Mouse (Mus musculus): ENCODE data around the gene Ncln. TPM values are rescaled to one million over a fixed set of nuclear protein-coding genes. Genes with fewer than 3 reads are reported as not detected.

Gene Ncln
- total and polyA plus RNA-seq, 2 experiments from 2014 or later: 58.1 to 83.0 TPM

GRCm38 (mm10) chr10:81465265-81465645, 30.9 kb downstream of the Ncln start:
- DNase-seq (ENCODE audit: low spot score) (no peak), ATAC-seq (ENCODE audit: low FRiP score) (peak; percentile 12; the same call in 1 of the 2 replicates)
- no peak overlapping the region for H3K4me2 ChIP-seq (ENCODE audit: low read depth, low read length, poor library complexity, severe bottlenecking)
- H3K27me3 ChIP-seq (ENCODE audit: insufficient read depth, low read length): 0 out of 2 replicates have a peak, but pooled peaks cover 2% of the 10 kb centered on the region
- no peaks in the 10 kb centered on the region for H3K9me3 ChIP-seq (ENCODE audit: low read length)
- WGBS: 14% methylated on average over 4 of the region's 5 CpGs
- H3K9ac ChIP-seq (replicated peaks; ENCODE audit: low read length, poor library complexity, severe bottlenecking): no peak overlapping the region
- H3K4me1 ChIP-seq (ENCODE audit: insufficient read depth, low read length): no peaks in the 10 kb centered on the region
- no peak for TF ChIP-seq CTCF (IDR thresholded peaks at IDR 0.05)
- peaks cover 50% of the 10 kb centered on the region for H3K36me3 ChIP-seq (ENCODE audit: insufficient read depth, low read length)
- no peak overlapping the region for H3K4me3 ChIP-seq (ENCODE audit: low read depth, low read length)
- no peak overlapping the region for H3K27ac ChIP-seq (ENCODE audit: low read depth, low read length)

GRCm38 (mm10) chr10:81464405-81465264, 31.6 kb downstream of the Ncln start:
- no peak overlapping the region for H3K27ac ChIP-seq (ENCODE audit: low read depth, low read length)
- no peak overlapping the region; the same call in 1 of the 2 replicates for H3K9ac ChIP-seq (replicated peaks; ENCODE audit: low read length, poor library complexity, severe bottlenecking)
- H3K9me3 ChIP-seq (ENCODE audit: low read length): no peaks in the 10 kb centered on the region
- peak; percentile 31 for DNase-seq (ENCODE audit: low spot score)
- no peaks in the 10 kb centered on the region for H3K4me1 ChIP-seq (ENCODE audit: insufficient read depth, low read length)
- peak overlapping the region; percentile 0; the same call in 1 of the 2 replicates for H3K4me2 ChIP-seq (ENCODE audit: low read depth, low read length, poor library complexity, severe bottlenecking)
- TF ChIP-seq CTCF (IDR thresholded peaks at IDR 0.05): no peak
- peak; percentile 39 for ATAC-seq (ENCODE audit: low FRiP score)
- 6% methylated on average over 33 of the region's 33 CpGs for WGBS
- H3K4me3 ChIP-seq (ENCODE audit: low read depth, low read length): no peak overlapping the region
- peaks cover 49% of the 10 kb centered on the region for H3K36me3 ChIP-seq (ENCODE audit: insufficient read depth, low read length)
- 0 out of 2 replicates have a peak, but pooled peaks cover 2% of the 10 kb centered on the region for H3K27me3 ChIP-seq (ENCODE audit: insufficient read depth, low read length)

- H3K27ac ChIP-seq (ENCODE audit: low read depth, low read length): no peak overlapping the region
- no peak for TF ChIP-seq CTCF (IDR thresholded peaks at IDR 0.05)
- DNase-seq (ENCODE audit: low spot score): no peak
- H3K9me3 ChIP-seq (ENCODE audit: low read length): no peaks in the 10 kb centered on the region
- no peak overlapping the region for H3K4me2 ChIP-seq (ENCODE audit: low read depth, low read length, poor library complexity, severe bottlenecking)
- H3K27me3 ChIP-seq (ENCODE audit: insufficient read depth, low read length): 0 out of 2 replicates have a peak, but pooled peaks cover 2% of the 10 kb centered on the region
- no peaks in the 10 kb centered on the region for H3K4me1 ChIP-seq (ENCODE audit: insufficient read depth, low read length)
- H3K36me3 ChIP-seq (ENCODE audit: insufficient read depth, low read length): peaks cover 38% of the 10 kb centered on the region
- no peak overlapping the region for H3K4me3 ChIP-seq (ENCODE audit: low read depth, low read length)
- H3K9ac ChIP-seq (replicated peaks; ENCODE audit: low read length, poor library complexity, severe bottlenecking): no peak overlapping the region
- WGBS: 72% methylated on average over 4 of the region's 4 CpGs
- ATAC-seq (ENCODE audit: low FRiP score): no peak
Observed at GRCm38 (mm10) chr10:81463531-81463930, 32.7 kb downstream of the Ncln start.

- ATAC-seq (ENCODE audit: low FRiP score): no peak
- Histone ChIP-seq H3K9ac (replicated peaks; ENCODE audit: low read length, poor library complexity, severe bottlenecking) (no peak overlapping the region), H3K4me2 (ENCODE audit: low read depth, low read length, poor library complexity, severe bottlenecking) (no peak overlapping the region), H3K36me3 (ENCODE audit: insufficient read depth, low read length) (peaks cover 33% of the 10 kb centered on the region), H3K4me3 (ENCODE audit: low read depth, low read length) (no peak overlapping the region), H3K4me1 (ENCODE audit: insufficient read depth, low read length) (no peaks in the 10 kb centered on the region), H3K27ac (ENCODE audit: low read depth, low read length) (no peak overlapping the region), H3K27me3 (ENCODE audit: insufficient read depth, low read length) (0 out of 2 replicates have a peak, but pooled peaks cover 2% of the 10 kb centered on the region), H3K9me3 (ENCODE audit: low read length) (no peaks in the 10 kb centered on the region)
- no peak for TF ChIP-seq CTCF (IDR thresholded peaks at IDR 0.05)
- no peak for DNase-seq (ENCODE audit: low spot score)
- 83% methylated on average over 7 of the region's 7 CpGs for WGBS
Observed at GRCm38 (mm10) chr10:81462917-81463316, 33.3 kb downstream of the Ncln start.

- peaks cover 29% of the 10 kb centered on the region for H3K36me3 ChIP-seq (ENCODE audit: insufficient read depth, low read length)
- H3K9ac ChIP-seq (replicated peaks; ENCODE audit: low read length, poor library complexity, severe bottlenecking): no peak overlapping the region
- no peaks in the 10 kb centered on the region for H3K9me3 ChIP-seq (ENCODE audit: low read length)
- no peak overlapping the region for H3K4me2 ChIP-seq (ENCODE audit: low read depth, low read length, poor library complexity, severe bottlenecking)
- DNase-seq (ENCODE audit: low spot score) (no peak), ATAC-seq (ENCODE audit: low FRiP score) (no peak)
- WGBS: 49% methylated on average over 7 of the region's 7 CpGs
- no peak overlapping the region for H3K27ac ChIP-seq (ENCODE audit: low read depth, low read length)
- H3K27me3 ChIP-seq (ENCODE audit: insufficient read depth, low read length): 0 out of 2 replicates have a peak, but pooled peaks cover 2% of the 10 kb centered on the region
- H3K4me3 ChIP-seq (ENCODE audit: low read depth, low read length): no peak overlapping the region
- no peaks in the 10 kb centered on the region for H3K4me1 ChIP-seq (ENCODE audit: insufficient read depth, low read length)
- TF ChIP-seq CTCF (IDR thresholded peaks at IDR 0.05): no peak
Observed at GRCm38 (mm10) chr10:81462415-81462804, 33.8 kb downstream of the Ncln start.
